Mouse (Mus musculus): ENCODE results near the gene F13a1. TPM values are rescaled to one million over a fixed set of nuclear protein-coding genes. Genes with fewer than 3 reads are reported as not detected.

F13a1 gene
- polyA plus RNA-seq, 1 experiment from 2014 or later = 2.6 TPM

- no peak overlapping the region for H3K4me2 ChIP-seq (ENCODE audit: low read depth, severe bottlenecking)
- no peaks in the 10 kb centered on the region for H3K4me1 ChIP-seq (ENCODE audit: control insufficient read depth, insufficient read depth, low read length)
- WGBS = 76% methylated on average over 3 of the region's 3 CpGs
- no peak overlapping the region for H3K4me3 ChIP-seq (ENCODE audit: low read depth, low read length)
- no peaks in the 10 kb centered on the region for H3K36me3 ChIP-seq (ENCODE audit: control insufficient read depth, insufficient read depth, low read length)
- no peak overlapping the region for H3K27ac ChIP-seq (replicated peaks; ENCODE audit: low read depth, low read length)
- no peaks in the 10 kb centered on the region for H3K9me3 ChIP-seq (ENCODE audit: control insufficient read depth, low read length)
- DNase-seq (ENCODE audit: low spot score) = no peak
- ATAC-seq (ENCODE audit: insufficient number of reproducible peaks, low FRiP score, low TSS enrichment, low read depth) = no peak
- H3K9ac ChIP-seq (ENCODE audit: low read length) = no peak overlapping the region
- no peaks in the 10 kb centered on the region for H3K27me3 ChIP-seq (ENCODE audit: control insufficient read depth, insufficient read depth, low read length)
Measured at GRCm38 (mm10) chr13:36839111-36839510, 210.9 kb downstream of the F13a1 start.
